In the genomic region with DNA sequence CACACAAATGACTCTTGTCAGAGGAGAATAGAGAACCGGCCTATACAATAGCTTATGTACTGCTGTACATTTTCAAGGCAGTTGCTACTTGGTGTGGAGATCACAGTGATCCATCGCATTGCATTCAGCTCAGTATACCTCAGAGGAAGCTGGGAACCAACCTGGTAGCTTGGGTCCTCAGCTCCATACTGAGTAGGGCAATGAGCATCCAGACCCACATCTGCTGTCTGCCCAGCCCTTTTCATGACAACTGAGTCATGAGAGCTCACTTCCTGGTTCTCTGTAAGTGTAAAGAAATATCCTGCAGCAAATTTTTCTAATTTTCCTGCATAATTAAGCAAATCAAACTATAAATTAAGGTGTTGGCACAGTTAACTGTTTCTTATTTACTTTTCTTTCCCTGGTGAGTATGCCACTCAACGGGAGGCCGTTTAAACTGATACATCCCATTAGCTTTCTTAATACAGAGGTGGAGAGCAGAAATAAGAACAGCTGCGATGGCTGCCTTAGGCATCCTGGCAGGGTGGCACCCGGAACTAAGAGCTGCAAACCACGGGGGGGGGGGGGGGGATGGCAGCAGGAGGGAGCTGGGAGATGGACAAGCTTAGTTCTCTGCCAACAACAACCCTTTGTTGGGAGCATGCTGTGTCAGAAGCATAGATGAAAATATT, we compare ENCODE assay signal across 22 mouse cellular contexts.
DNase-seq lines count a peak whose midpoint lies in the region; ATAC-seq and TF ChIP-seq lines count a peak whose summit lies in the region.
"Had no signal": no experiment of that assay in that cellular context is flagged by ENCODE, and none has a peak within 500 bp of the region (broad histone marks: within the 10 kb centered on the region; RNA-seq: fewer than 3 reads in every experiment).

No protein-coding gene starts in this region.

- H3K9ac ChIP-seq in midbrain, postnatal 0 days (replicated peaks; ENCODE audit: low read length, poor library complexity, severe bottlenecking) = no peak overlapping the region
- no peak overlapping the region for H3K9ac ChIP-seq in midbrain, embryonic 16.5 days (ENCODE audit: low read depth, low read length)
- H3K9ac ChIP-seq in hindbrain, embryonic 13.5 days = no peak overlapping the region
- no peak overlapping the region for H3K9ac ChIP-seq in neural tube, embryonic 13.5 days
- H3K9ac ChIP-seq: embryonic facial prominence, embryonic 15.5 days; heart, embryonic 15.5 days had no signal

- H3K4me1 ChIP-seq in midbrain, postnatal 0 days (ENCODE audit: insufficient read depth, low read length) = no peaks in the 10 kb centered on the region
- H3K4me1 ChIP-seq in midbrain, embryonic 16.5 days (ENCODE audit: control insufficient read depth, insufficient read depth, low read length) = no peaks in the 10 kb centered on the region
- H3K4me1 ChIP-seq in hindbrain, embryonic 13.5 days (replicated peaks) = peaks cover 5% of the 10 kb centered on the region; the same call in 1 of the 2 replicates
- H3K4me1 ChIP-seq in neural tube, embryonic 13.5 days (replicated peaks) = 0 out of 2 replicates have a peak, but pooled peaks cover 4% of the 10 kb centered on the region
- no peaks in the 10 kb centered on the region for H3K4me1 ChIP-seq in limb, embryonic 10.5 days
- H3K4me1 ChIP-seq: embryonic facial prominence, embryonic 15.5 days; forebrain, embryonic 10.5 days; heart, embryonic 15.5 days had no signal

- no peaks in the 10 kb centered on the region for H3K9me3 ChIP-seq in midbrain, postnatal 0 days (ENCODE audit: low read length)
- no peaks in the 10 kb centered on the region for H3K9me3 ChIP-seq in midbrain, embryonic 16.5 days (replicated peaks; ENCODE audit: control insufficient read depth, low read length, poor library complexity, severe bottlenecking)
- no peaks in the 10 kb centered on the region for H3K9me3 ChIP-seq in hindbrain, embryonic 13.5 days
- no peaks in the 10 kb centered on the region for H3K9me3 ChIP-seq in neural tube, embryonic 13.5 days
- no peaks in the 10 kb centered on the region for H3K9me3 ChIP-seq in limb, embryonic 10.5 days (replicated peaks)
- H3K9me3 ChIP-seq: embryonic facial prominence, embryonic 15.5 days; forebrain, embryonic 10.5 days; heart, embryonic 15.5 days had no signal

- ATAC-seq in midbrain, postnatal 0 days (ENCODE audit: low FRiP score) = no peak
- ATAC-seq in midbrain, embryonic 16.5 days = no peak
- peak; percentile 87 for ATAC-seq in hindbrain, embryonic 13.5 days (ENCODE audit: low FRiP score)
- peak; percentile 85 for ATAC-seq in neural tube, embryonic 13.5 days (ENCODE audit: low read depth)
- ATAC-seq: forebrain, embryonic 14.5 days; inflammation-experienced regulatory T-cells, adult 6 months; intestine, postnatal 0 days had no signal

- peak; percentile 1 for DNase-seq in midbrain, postnatal 0 days (ENCODE audit: low spot score)
- peak; percentile 9 for DNase-seq in Muller cell, postnatal 12 days (ENCODE audit: inconsistent ontology term)
- DNase-seq in frontal cortex, adult 2 months (ENCODE audit: extremely low spot score in 1 of 2, low spot score in 1 of 2) = no peak
- no peak for DNase-seq in limb, embryonic 10.5 days (ENCODE audit: low spot score)
- DNase-seq: adrenal gland, postnatal 14 days; cerebellum, adult 2 months; cerebellum, postnatal 10 days; embryo, embryonic 11 days; gastrocnemius, postnatal 10 days; heart, adult 2 months; heart, postnatal 14 days had no signal

- no peaks in the 10 kb centered on the region for H3K27me3 ChIP-seq in midbrain, postnatal 0 days (ENCODE audit: insufficient read depth, low read length)
- H3K27me3 ChIP-seq in midbrain, embryonic 16.5 days (ENCODE audit: control insufficient read depth, insufficient read depth, low read depth, low read length) = no peaks in the 10 kb centered on the region
- H3K27me3 ChIP-seq in hindbrain, embryonic 13.5 days = no peaks in the 10 kb centered on the region
- H3K27me3 ChIP-seq in neural tube, embryonic 13.5 days = no peaks in the 10 kb centered on the region
- no peaks in the 10 kb centered on the region for H3K27me3 ChIP-seq in limb, embryonic 10.5 days (ENCODE audit: low read depth, poor library complexity, severe bottlenecking)
- H3K27me3 ChIP-seq: embryonic facial prominence, embryonic 15.5 days; heart, embryonic 15.5 days had no signal

- H3K4me3 ChIP-seq in midbrain, postnatal 0 days (ENCODE audit: low read depth, low read length) = no peak overlapping the region
- H3K4me3 ChIP-seq in midbrain, embryonic 16.5 days (ENCODE audit: low read depth, low read length) = no peak overlapping the region
- no peak overlapping the region for H3K4me3 ChIP-seq in hindbrain, embryonic 13.5 days
- no peak overlapping the region for H3K4me3 ChIP-seq in neural tube, embryonic 13.5 days
- H3K4me3 ChIP-seq in limb, embryonic 10.5 days = no peak overlapping the region
- H3K4me3 ChIP-seq: embryonic facial prominence, embryonic 15.5 days; erythroblast, embryonic 14.5 days; forebrain, embryonic 10.5 days; heart, adult 2 months; heart, embryonic 15.5 days had no signal

- WGBS in midbrain, postnatal 0 days = 47% methylated on average over 7 of the region's 7 CpGs
- whole genome bisulfite sequencing in midbrain, embryonic 16.5 days = 46% methylated on average over 7 of the region's 7 CpGs
- WGBS in hindbrain, embryonic 13.5 days = 51% methylated on average over 7 of the region's 7 CpGs
- 47% methylated on average over 7 of the region's 7 CpGs for WGBS in neural tube, embryonic 13.5 days
- 71% methylated on average over 7 of the region's 7 CpGs for WGBS in limb, embryonic 10.5 days

- no peak for TF ChIP-seq CTCF in midbrain, postnatal 0 days (IDR thresholded peaks at IDR 0.05)

- H3K27ac ChIP-seq in midbrain, postnatal 0 days (ENCODE audit: low read depth, low read length) = no peak overlapping the region
- H3K27ac ChIP-seq in midbrain, embryonic 16.5 days (ENCODE audit: low read length) = no peak overlapping the region
- no peak overlapping the region for H3K27ac ChIP-seq in hindbrain, embryonic 13.5 days
- H3K27ac ChIP-seq in neural tube, embryonic 13.5 days (replicated peaks) = no peak overlapping the region
- H3K27ac ChIP-seq in limb, embryonic 10.5 days = no peak overlapping the region
- H3K27ac ChIP-seq: embryonic facial prominence, embryonic 15.5 days; forebrain, embryonic 10.5 days; heart, adult 2 months; heart, embryonic 15.5 days had no signal

- H3K4me2 ChIP-seq in midbrain, postnatal 0 days (ENCODE audit: low read depth, low read length, poor library complexity, severe bottlenecking) = no peak overlapping the region
- no peak overlapping the region for H3K4me2 ChIP-seq in midbrain, embryonic 16.5 days (ENCODE audit: low read length)
- H3K4me2 ChIP-seq in hindbrain, embryonic 13.5 days = no peak overlapping the region
- no peak overlapping the region for H3K4me2 ChIP-seq in neural tube, embryonic 13.5 days
- H3K4me2 ChIP-seq: embryonic facial prominence, embryonic 15.5 days; heart, embryonic 11.5 days; heart, embryonic 15.5 days had no signal

- no peaks in the 10 kb centered on the region for H3K36me3 ChIP-seq in midbrain, postnatal 0 days (ENCODE audit: insufficient read depth, low read length)
- H3K36me3 ChIP-seq in midbrain, embryonic 16.5 days (ENCODE audit: control insufficient read depth, insufficient read depth, low read length) = no peaks in the 10 kb centered on the region
- no peaks in the 10 kb centered on the region for H3K36me3 ChIP-seq in hindbrain, embryonic 13.5 days
- no peaks in the 10 kb centered on the region for H3K36me3 ChIP-seq in neural tube, embryonic 13.5 days
- no peaks in the 10 kb centered on the region for H3K36me3 ChIP-seq in limb, embryonic 10.5 days
- H3K36me3 ChIP-seq: embryonic facial prominence, embryonic 15.5 days; forebrain, embryonic 10.5 days; heart, embryonic 15.5 days had no signal

Comparison
In these comparisons a context has a peak if more than half of its experiments do, and no peak if none do; other contexts are left out.
1. ATAC-seq: peak in hindbrain, embryonic 13.5 days (single experiment) and neural tube, embryonic 13.5 days (single experiment); none in midbrain, postnatal 0 days (single experiment) and midbrain, embryonic 16.5 days (single experiment).
2. DNase-seq: peak in midbrain, postnatal 0 days (single experiment) and Muller cell, postnatal 12 days (single experiment); none in frontal cortex, adult 2 months (0 of 2) and limb, embryonic 10.5 days (single experiment).